8 mouse cellular contexts compared by ENCODE assay signal in the genomic region with DNA sequence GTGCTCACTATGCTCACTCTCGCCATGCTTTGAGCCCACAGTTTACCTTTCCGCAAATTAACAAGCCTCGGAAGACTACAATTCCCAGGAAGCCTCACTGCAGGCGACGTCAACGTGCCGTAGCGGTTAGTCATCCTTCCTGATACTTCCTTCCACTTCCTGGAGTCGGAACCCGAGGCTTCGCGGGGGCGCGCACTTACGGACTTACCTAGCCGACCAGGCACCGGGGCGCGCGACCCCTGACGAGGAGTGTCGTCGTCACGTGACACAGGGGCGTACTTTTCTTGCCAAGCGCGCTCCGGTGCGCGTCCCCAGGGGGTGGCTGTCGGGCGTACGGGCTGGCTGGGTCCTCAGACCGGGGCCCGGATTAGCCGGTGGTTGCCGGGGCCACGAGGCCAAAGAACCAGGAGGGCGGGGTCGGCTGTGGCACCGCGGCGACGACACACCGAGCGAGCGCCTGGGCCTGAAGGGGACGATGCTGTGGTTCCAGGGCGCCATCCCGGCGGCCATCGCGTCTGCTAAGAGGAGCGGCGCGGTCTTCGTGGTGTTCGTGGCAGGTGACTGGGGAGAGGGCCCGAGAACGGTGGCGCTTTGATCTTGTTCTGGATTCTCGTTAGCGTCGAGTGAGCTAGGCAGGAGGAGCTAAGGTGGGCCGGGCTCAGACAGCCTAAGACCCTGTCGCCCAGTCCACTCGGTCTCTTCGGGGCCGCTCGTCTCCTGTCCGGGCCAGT. TPM values are rescaled to one million over a fixed set of nuclear protein-coding genes. Genes with fewer than 3 reads are reported as not detected.
DNase-seq lines count a peak whose midpoint lies in the region; ATAC-seq and TF ChIP-seq lines count a peak whose summit lies in the region.

No protein-coding gene starts in this region.

- H3K4me2 ChIP-seq in forebrain, postnatal 0 days (ENCODE audit: low read depth) = peak overlapping the region; percentile 92
- peak overlapping the region; percentile 73 for H3K4me2 ChIP-seq in lung, embryonic 15.5 days

- H3K36me3 ChIP-seq in MEL (ENCODE audit: control insufficient read depth in 1 of 2, insufficient read depth in 2 of 2, low read length in 2 of 2) = peaks cover 2 to 14% of the 10 kb centered on the region in 2 experiments
- no peaks in the 10 kb centered on the region for H3K36me3 ChIP-seq in forebrain, postnatal 0 days (ENCODE audit: insufficient read depth)
- no peaks in the 10 kb centered on the region for H3K36me3 ChIP-seq in lung, embryonic 15.5 days

- H3K79me2 ChIP-seq in MEL (ENCODE audit: control insufficient read depth, insufficient read depth, low read length, poor library complexity) = peaks cover 30% of the 10 kb centered on the region

- peak; percentile 97 for ATAC-seq in forebrain, postnatal 0 days
- ATAC-seq in lung, embryonic 15.5 days (ENCODE audit: borderline replicate concordance, extremely low read depth, low FRiP score, low TSS enrichment) = peak; percentile 95

- no peaks in the 10 kb centered on the region for H3K9me3 ChIP-seq in MEL (replicated peaks; ENCODE audit: insufficient read depth, low read length)
- H3K9me3 ChIP-seq in forebrain, postnatal 0 days (ENCODE audit: low read length) = no peaks in the 10 kb centered on the region
- H3K9me3 ChIP-seq in lung, embryonic 15.5 days = no peaks in the 10 kb centered on the region

- no peak for TF ChIP-seq RAD21 in MEL (IDR thresholded peaks at IDR 0.05; ENCODE audit: low read depth, low read length)

- H3K4me3 ChIP-seq in MEL (ENCODE audit: control insufficient read depth in 1 of 2, insufficient read depth in 1 of 2, low read depth in 2 of 2, low read length in 2 of 2) = peak overlapping the region; percentile 73 to 87
- peak overlapping the region; percentile 73 for H3K4me3 ChIP-seq in cerebellum, adult 2 months (replicated peaks; ENCODE audit: insufficient read depth, low read depth, low read length)
- peak overlapping the region; percentile 82 for H3K4me3 ChIP-seq in forebrain, postnatal 0 days (ENCODE audit: low read depth, low read length)
- H3K4me3 ChIP-seq in lung, embryonic 15.5 days = peak overlapping the region; percentile 91

- TF ChIP-seq EP300 in MEL (IDR thresholded peaks at IDR 0.05; ENCODE audit: low read depth in 1 of 2, low read length in 2 of 2) = peak in 1 of 2 experiments; percentile 38; a peak in 1 of 4 replicates

- H3K27ac ChIP-seq in MEL (ENCODE audit: control insufficient read depth, low read depth, low read length) = peak overlapping the region; percentile 68
- H3K27ac ChIP-seq in cerebellum, adult 2 months (ENCODE audit: insufficient read depth, low read length) = peak overlapping the region; percentile 49
- H3K27ac ChIP-seq in forebrain, postnatal 0 days (ENCODE audit: low read depth, low read length) = peak overlapping the region; percentile 90
- peak overlapping the region; percentile 89 for H3K27ac ChIP-seq in lung, embryonic 15.5 days

- DNase-seq in MEL (ENCODE audit: low read depth, low spot score) = peak; percentile 100
- peak; percentile 95 to 97 for DNase-seq in cerebellum, adult 2 months
- DNase-seq in forebrain, postnatal 0 days = peak; percentile 96
- DNase-seq in heart, postnatal 4 days = peak; percentile 96
- peak; percentile 92 to 95 for DNase-seq in layer of hippocampus, adult 8-10 months (ENCODE audit: low spot score in 2 of 2)
- peak; percentile 95 for DNase-seq in ovary, adult 18-20 months (ENCODE audit: low spot score)
- DNase-seq in thymus, postnatal 0 days (ENCODE audit: low spot score) = peak; percentile 100

- under 1% methylated on average over 71 of the region's 71 CpGs for WGBS in cerebellum, adult 2 months
- under 1% methylated on average over 70 of the region's 71 CpGs for WGBS in forebrain, postnatal 0 days
- under 1% methylated on average over 71 of the region's 71 CpGs for WGBS in lung, embryonic 15.5 days

- TF ChIP-seq CTCF in MEL (IDR thresholded peaks at IDR 0.05 in 2 of 3, conservative IDR thresholded peaks at IDR 0.05 in 1 of 3; ENCODE audit: control insufficient read depth in 1 of 3, insufficient read depth in 1 of 3, low read depth in 2 of 3, low read length in 3 of 3, poor library complexity in 1 of 3, severe bottlenecking in 1 of 3) = no peak
- no peak for TF ChIP-seq CTCF in cerebellum, adult 2 months (IDR thresholded peaks at IDR 0.05; ENCODE audit: borderline replicate concordance, insufficient read depth, low read depth, low read length)
- TF ChIP-seq CTCF in forebrain, postnatal 0 days (IDR thresholded peaks at IDR 0.05; ENCODE audit: low read depth) = peak; percentile 2; the same call in 1 of the 2 replicates

- H3K27me3 ChIP-seq in MEL (ENCODE audit: control insufficient read depth in 1 of 2, insufficient read depth in 2 of 2, low read length in 2 of 2) = no peaks in the 10 kb centered on the region
- no peaks in the 10 kb centered on the region for H3K27me3 ChIP-seq in cerebellum, adult 2 months (ENCODE audit: control insufficient read depth, insufficient read depth, low read length)
- H3K27me3 ChIP-seq in forebrain, postnatal 0 days (ENCODE audit: insufficient read depth, low read length) = no peaks in the 10 kb centered on the region
- H3K27me3 ChIP-seq in lung, embryonic 15.5 days = no peaks in the 10 kb centered on the region

- peaks cover 2 to 3% of the 10 kb centered on the region in 2 experiments; a peak in 2 of 4 replicates for H3K4me1 ChIP-seq in MEL (ENCODE audit: control insufficient read depth in 1 of 2, insufficient read depth in 2 of 2, low read length in 2 of 2)
- 0 out of 2 replicates have a peak, but pooled peaks cover 3% of the 10 kb centered on the region for H3K4me1 ChIP-seq in cerebellum, adult 2 months (ENCODE audit: control insufficient read depth, insufficient read depth, low read length)
- H3K4me1 ChIP-seq in forebrain, postnatal 0 days (ENCODE audit: insufficient read depth) = 0 out of 2 replicates have a peak, but pooled peaks cover 9% of the 10 kb centered on the region
- H3K4me1 ChIP-seq in lung, embryonic 15.5 days = peaks cover 12% of the 10 kb centered on the region

- TF ChIP-seq POLR2A in MEL (IDR thresholded peaks at IDR 0.05; ENCODE audit: control insufficient read depth in 1 of 2, insufficient read depth in 1 of 2, low read depth in 1 of 2, low read length in 2 of 2, poor library complexity in 1 of 2) = peak; percentile 73 to 76; a peak in 3 of 4 replicates
- TF ChIP-seq POLR2A in cerebellum, adult 2 months (IDR thresholded peaks at IDR 0.05; ENCODE audit: borderline replicate concordance, insufficient read depth, low read length) = peak; percentile 64; the same call in 1 of the 2 replicates

- H3K9ac ChIP-seq in MEL (ENCODE audit: control insufficient read depth, low read depth, low read length, poor library complexity, severe bottlenecking) = peak overlapping the region; percentile 87
- peak overlapping the region; percentile 82 for H3K9ac ChIP-seq in forebrain, postnatal 0 days
- H3K9ac ChIP-seq in lung, embryonic 15.5 days = peak overlapping the region; percentile 89

TF ChIP-seq in MEL, 35 proteins besides CTCF, POLR2A, EP300 and RAD21 (continues in another document):
- peak; percentile 69 to 87; a peak in 3 of 4 replicates for TF ChIP-seq USF2 (IDR thresholded peaks at IDR 0.05; ENCODE audit: borderline replicate concordance in 1 of 2, insufficient read depth in 1 of 2, low read depth in 1 of 2, low read length in 2 of 2)
- no peak for TF ChIP-seq GABPA (IDR thresholded peaks at IDR 0.05; ENCODE audit: low read depth, low read length)
- TF ChIP-seq NRF1 (IDR thresholded peaks at IDR 0.05; ENCODE audit: insufficient read depth, low read depth, low read length, poor library complexity, severe bottlenecking) = 0 out of 2 replicates have a peak, but pooled peaks have one; percentile 15
- peak; percentile 82 for TF ChIP-seq ETS1 (IDR thresholded peaks at IDR 0.05; ENCODE audit: low read depth, low read length)
- TF ChIP-seq ZC3H11A (IDR thresholded peaks at IDR 0.05; ENCODE audit: low read depth, low read length) = no peak
- peak; percentile 81; the same call in 1 of the 2 replicates for TF ChIP-seq BHLHE40 (IDR thresholded peaks at IDR 0.05; ENCODE audit: borderline replicate concordance, low read depth, low read length)
- no peak for TF ChIP-seq SMC3 (IDR thresholded peaks at IDR 0.05; ENCODE audit: low read depth, low read length)
- peak; percentile 93 for TF ChIP-seq MXI1 (IDR thresholded peaks at IDR 0.05; ENCODE audit: low read depth, low read length)
- peak; percentile 94 for TF ChIP-seq KAT2A (conservative IDR thresholded peaks at IDR 0.05; ENCODE audit: low read depth, low read length)
- TF ChIP-seq MEF2A (IDR thresholded peaks at IDR 0.05; ENCODE audit: extremely low read depth, insufficient replicate concordance, low read depth, low read length, poor library complexity, severe bottlenecking) = no peak
- TF ChIP-seq CHD2 (IDR thresholded peaks at IDR 0.05; ENCODE audit: low read length) = no peak
- peak; percentile 83; the same call in 1 of the 2 replicates for TF ChIP-seq JUND (IDR thresholded peaks at IDR 0.05; ENCODE audit: low read depth, low read length)
- no peak for TF ChIP-seq CHD1 (IDR thresholded peaks at IDR 0.05; ENCODE audit: low read depth, low read length)
- no peak for TF ChIP-seq ZNF384 (IDR thresholded peaks at IDR 0.05; ENCODE audit: low read depth, low read length)
- no peak for TF ChIP-seq POLR2AphosphoS5 (IDR thresholded peaks at IDR 0.05; ENCODE audit: borderline replicate concordance, low read depth, low read length)
- TF ChIP-seq ZMIZ1 (IDR thresholded peaks at IDR 0.05; ENCODE audit: low read depth, low read length) = peak; percentile 69
- peak; percentile 70 for TF ChIP-seq NELFE (IDR thresholded peaks at IDR 0.05; ENCODE audit: low read depth, low read length)
- peak; percentile 30; the same call in 1 of the 2 replicates for TF ChIP-seq TCF12 (IDR thresholded peaks at IDR 0.05; ENCODE audit: low read depth, low read length)
- peak; percentile 99 for TF ChIP-seq ELF1 (IDR thresholded peaks at IDR 0.05; ENCODE audit: low read depth, low read length)
- no peak for TF ChIP-seq UBTF (IDR thresholded peaks at IDR 0.05; ENCODE audit: borderline replicate concordance, insufficient read depth, low read depth, low read length)

RNA-seq across cellular contexts. Expression of a gene that starts 0.4 kb away (rescaled TPM):
- 41.0 and 46.3 TPM in 2 replicates for total RNA-seq in MEL (2012; rRNA removed)
- polyA plus RNA-seq in MEL (2012; ENCODE audit: insufficient read depth in 1 of 2, insufficient read length in 2 of 2, low read depth in 1 of 2, low replicate concordance in 2 of 2, missing spikeins in 1 of 2) = 10 to 100 TPM in 1 of 2 experiments, not detected in 1; 66.8 TPM
- polyA plus RNA-seq in cerebellum, adult 2 months (2012; rRNA removed) = 44.9 and 45.4 TPM in 2 replicates
- total RNA-seq in forebrain, postnatal 0 days (2014; rRNA removed) = 66.7 and 78.1 TPM in 2 replicates
- 50.5 and 64.4 TPM in 2 replicates for polyA plus RNA-seq in forebrain, postnatal 0 days (2015; fragmentation: Nextera tagmentation; extraction: Ambion mirVana)
- 10 to 100 TPM; 43.2 to 49.3 TPM for total RNA-seq in heart, postnatal 4 days (2021)
- 10 to 100 TPM; 56.1 to 62.0 (median 58.4) TPM for total RNA-seq in layer of hippocampus, adult 8-10 months (2022)
- polyA plus RNA-seq in lung, embryonic 15.5 days (2015; fragmentation: Nextera tagmentation; extraction: Ambion mirVana) = 56.0 and 61.1 TPM in 2 replicates
- 84.9 and 96.4 TPM in 2 replicates for polyA plus RNA-seq in thymus, postnatal 0 days (2015; fragmentation: Nextera tagmentation; extraction: Ambion mirVana)

Comparison
In these comparisons a context has a peak if more than half of its experiments do, and no peak if none do; other contexts are left out.
1. Peak in every context shown above with its lines: DNase-seq, ATAC-seq, H3K4me3 ChIP-seq and H3K27ac ChIP-seq.